Mouse (Mus musculus) heart, embryonic 13.5 days (tissue): ENCODE measurements around the gene Fbxo17. TPM values are rescaled to one million over a fixed set of nuclear protein-coding genes. Genes with fewer than 3 reads are reported as not detected.

ENCODE experiments used
- ATAC-seq: fragments of 200-750 bp; cut with Nextera tagmentation; 2 replicates; pipeline ENCODE4 v1.8.0; 2017; ENCODE audit warnings: moderate TSS enrichment; ENCODE audit not compliant: insufficient number of reproducible peaks, low FRiP score, low TSS enrichment; ENCODE audit errors: extremely low read depth
- H3K27ac ChIP-seq: fragments of 300-500 bp; sonication (generic); replicated peaks from 2 replicates; pipeline ENCODE4 v1.5.1; 2015; ENCODE audit warnings: moderate library complexity, mild to moderate bottlenecking, inconsistent platforms
- H3K27me3 ChIP-seq: fragments of 300-500 bp; sonication (generic); replicated peaks from 2 replicates; pipeline ENCODE4 v1.6.1; 2015; ENCODE audit warnings: mild to moderate bottlenecking, inconsistent platforms
- H3K36me3 ChIP-seq: fragments of 300-500 bp; sonication (generic); 2 replicates; pipeline ENCODE4 v1.6.1; 2015; ENCODE audit warnings: mild to moderate bottlenecking, inconsistent platforms
- H3K4me1 ChIP-seq: fragments of 300-500 bp; sonication (generic); 2 replicates; pipeline ENCODE4 v1.6.1; 2015; ENCODE audit warnings: inconsistent platforms
- H3K4me2 ChIP-seq: fragments of 300-500 bp; sonication (generic); 2 replicates; pipeline ENCODE4 v1.6.1; 2015; ENCODE audit warnings: inconsistent platforms, mild to moderate bottlenecking, moderate library complexity
- H3K4me3 ChIP-seq: fragments of 300-500 bp; sonication (generic); 2 replicates; pipeline ENCODE4 v1.5.1; 2015; ENCODE audit warnings: moderate library complexity, mild to moderate bottlenecking, inconsistent platforms
- H3K9ac ChIP-seq: fragments of 300-500 bp; sonication (generic); 2 replicates; pipeline ENCODE4 v1.6.1; 2015; ENCODE audit warnings: inconsistent platforms, mild to moderate bottlenecking, moderate library complexity
- H3K9me3 ChIP-seq: fragments of 300-500 bp; sonication (generic); 2 replicates; pipeline ENCODE4 v1.6.1; 2016; ENCODE audit warnings: inconsistent platforms
- WGBS: fragments of 180-500 bp; shearing (Covaris S2); methylation state at CpG from one replicate; pipeline ENCODE4 v1.1.7; 2015; ENCODE audit warnings: mixed read lengths; 5-methylcytosine and 5-hydroxymethylcytosine counted together
- polyA plus RNA-seq: library from polyadenylated mRNA; unstranded; fragments of >200 nt; fragmentation: Nextera tagmentation; extraction: Ambion mirVana; gene quantifications from 2 replicates; pipeline ENCODE4 v1.2.1, GENCODE M21; 2015

The Fbxo17 gene
- polyA plus RNA-seq, 1 experiment from 2014 or later = 10.6 TPM

DNA sequence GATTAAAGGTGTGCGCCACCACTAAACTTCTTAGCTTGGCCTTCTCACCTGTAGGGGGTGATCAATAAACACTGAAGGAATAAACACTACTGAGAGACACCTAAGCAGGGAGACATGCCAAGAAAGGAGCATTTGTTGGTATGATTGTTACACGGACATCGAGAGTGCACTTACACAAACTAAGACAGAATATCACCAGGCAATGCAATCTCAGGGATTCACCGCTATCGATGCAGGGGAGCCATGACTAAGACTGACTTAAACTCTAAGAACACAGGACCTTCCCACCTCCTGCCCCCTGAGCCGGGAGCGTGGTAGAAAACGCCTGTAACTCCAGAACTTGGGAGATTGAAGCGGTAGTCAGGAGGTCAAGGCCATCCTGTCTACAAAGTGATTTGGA lies 24.3 kb downstream of the Fbxo17 start:
- Histone ChIP-seq H3K9me3 (no peaks in the 10 kb centered on the region), H3K4me2 (peak overlapping the region; percentile 87), H3K27ac (peak overlapping the region; percentile 72), H3K4me3 (peak overlapping the region; percentile 70), H3K27me3 (no peaks in the 10 kb centered on the region), H3K36me3 (peaks cover 65% of the 10 kb centered on the region), H3K4me1 (peaks cover 16% of the 10 kb centered on the region), H3K9ac (peak overlapping the region; percentile 93)
- WGBS = 34% methylated on average over 9 of the region's 9 CpGs
- ATAC-seq = no peak

DNA sequence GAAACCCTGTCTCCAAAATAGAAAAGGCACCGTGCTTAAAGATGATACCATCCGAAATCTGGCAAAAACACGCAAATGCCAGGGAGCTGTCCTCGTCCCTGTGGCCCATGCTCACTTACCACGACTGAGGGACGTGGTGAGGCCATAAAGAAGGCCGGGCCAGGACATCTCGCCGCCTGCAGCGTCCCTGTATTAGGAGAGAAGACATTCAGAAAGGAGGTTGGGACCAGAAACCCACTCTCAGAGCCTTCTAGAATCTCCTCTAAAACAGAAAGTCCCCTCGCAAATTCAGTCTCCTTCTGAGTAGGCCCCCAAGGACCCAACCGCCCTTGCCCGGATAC lies 24.7 kb downstream of the Fbxo17 start:
- no peak for ATAC-seq
- peaks cover 65% of the 10 kb centered on the region for H3K36me3 ChIP-seq
- 1% methylated on average over 13 of the region's 13 CpGs for WGBS

DNA sequence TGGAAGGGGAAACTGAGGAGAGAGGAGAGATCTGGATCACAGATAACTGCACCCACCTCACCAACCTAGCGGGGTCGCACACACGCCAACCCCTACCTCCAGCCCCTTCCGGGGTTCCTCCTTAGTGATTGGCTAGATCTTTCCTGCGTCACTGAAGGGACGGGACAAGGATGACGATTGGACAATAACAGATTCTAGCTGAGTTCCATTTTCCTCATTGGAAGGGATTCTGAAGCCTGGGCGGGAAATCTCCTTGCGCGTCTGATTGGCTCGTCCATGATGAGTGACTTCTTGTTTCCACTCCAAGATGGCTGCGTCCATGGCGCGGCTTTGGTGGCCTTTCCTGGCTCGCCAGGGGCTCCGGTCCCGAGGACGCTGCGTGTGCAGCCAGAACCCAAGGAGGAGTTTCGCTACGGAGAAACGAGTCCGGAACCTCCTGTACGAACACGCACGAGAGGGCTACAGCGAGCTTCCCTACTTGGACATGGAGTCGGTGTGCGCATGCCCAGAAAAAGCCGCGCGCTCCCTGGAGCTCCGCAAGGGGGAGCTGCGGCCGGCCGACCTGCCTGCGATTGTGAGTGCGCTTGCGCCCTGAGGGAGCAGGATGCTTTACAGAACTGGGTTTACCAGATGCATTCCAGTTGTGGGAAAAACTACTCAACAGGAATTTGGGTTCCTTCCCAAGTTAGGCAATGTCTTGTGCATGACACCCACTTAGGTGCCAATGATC lies 25.3 kb downstream of the Fbxo17 start, which contains the start of the genes Mrps12 and Sars2:
Gene Mrps12, minus strand, starts transcription at position 112 of the 730 bp plus-strand sequence.
Gene Sars2, plus strand, starts transcription at position 284 of the 730 bp plus-strand sequence.
- H3K4me3 ChIP-seq = peak within 1 kb of the TSS; percentile 70
- H3K9ac ChIP-seq = peak within 1 kb of the TSS; percentile 93
- peak within 1 kb of the TSS; percentile 87 for H3K4me2 ChIP-seq
- no peaks in the 10 kb centered on the region for H3K27me3 ChIP-seq
- H3K4me1 ChIP-seq = peaks cover 16% of the 10 kb centered on the region
- no peaks in the 10 kb centered on the region for H3K9me3 ChIP-seq
- peaks cover 65% of the 10 kb centered on the region for H3K36me3 ChIP-seq
- peak within 1 kb of the TSS; percentile 85 for H3K27ac ChIP-seq
- ATAC-seq = peak; percentile 90
- under 1% methylated on average over 39 of the region's 39 CpGs for WGBS

More for the DNA sequence above, 24.7 kb downstream of the Fbxo17 start:
- peak overlapping the region; percentile 72 for H3K27ac ChIP-seq
- H3K9ac ChIP-seq = peak overlapping the region; percentile 93
- peak overlapping the region; percentile 87 for H3K4me2 ChIP-seq
- H3K9me3 ChIP-seq = no peaks in the 10 kb centered on the region
- H3K4me1 ChIP-seq = peaks cover 16% of the 10 kb centered on the region
- H3K27me3 ChIP-seq = no peaks in the 10 kb centered on the region
- H3K4me3 ChIP-seq = peak overlapping the region; percentile 70

DNA sequence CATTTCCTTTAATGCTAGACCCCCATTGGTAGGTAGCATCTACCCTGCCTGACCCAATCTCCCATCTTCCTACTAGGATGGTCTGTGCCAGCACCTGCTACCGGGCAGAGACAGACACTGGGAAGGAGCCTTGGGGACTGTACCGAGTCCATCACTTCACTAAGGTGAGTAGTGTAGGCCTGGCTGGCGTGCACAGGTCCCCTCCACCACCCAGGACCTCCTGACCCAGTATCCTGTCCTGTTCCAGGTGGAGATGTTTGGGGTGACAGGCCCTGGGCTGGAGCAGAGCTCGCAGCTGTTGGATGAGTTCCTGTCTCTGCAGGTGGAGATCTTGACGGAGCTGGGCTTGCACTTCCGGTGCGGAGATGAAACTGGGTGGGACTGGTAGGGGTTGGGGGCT lies 33.3 kb downstream of the Fbxo17 start:
- H3K36me3 ChIP-seq = peaks cover 62% of the 10 kb centered on the region
- peaks cover under 1% of the 10 kb centered on the region; the same call in 1 of the 2 replicates for H3K27me3 ChIP-seq
- H3K27ac ChIP-seq = no peak overlapping the region
- no peak overlapping the region for H3K4me2 ChIP-seq
- no peak overlapping the region for H3K4me3 ChIP-seq
- 90% methylated on average over 7 of the region's 7 CpGs for WGBS
- no peak overlapping the region for H3K9ac ChIP-seq
- no peak for ATAC-seq
- H3K9me3 ChIP-seq = no peaks in the 10 kb centered on the region
- H3K4me1 ChIP-seq = no peaks in the 10 kb centered on the region

DNA sequence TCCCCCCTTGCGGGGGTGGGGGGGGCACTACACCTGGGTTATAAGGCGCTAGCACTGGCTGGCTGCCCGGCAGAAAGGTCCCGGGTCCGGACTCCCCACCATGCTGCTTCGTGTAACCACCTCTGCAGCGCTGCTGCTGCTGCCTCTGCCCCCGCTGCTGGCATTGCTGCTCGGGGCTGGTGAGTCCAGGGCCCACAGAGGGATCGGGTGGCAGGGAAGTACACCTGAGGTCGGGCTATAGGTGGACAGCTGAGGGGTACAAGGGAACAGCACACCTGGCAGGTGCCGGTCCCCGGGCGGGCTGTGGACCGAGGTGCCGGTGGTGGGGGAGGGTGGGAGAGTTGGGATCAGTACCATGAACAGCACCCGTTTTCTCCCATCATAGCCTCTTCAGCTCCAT lies 39.5 kb downstream of the Fbxo17 start, which contains the start of gene Ccer2:
Gene Ccer2, plus strand, starts transcription at position 96 of the 400 bp plus-strand sequence.
- H3K9me3 ChIP-seq = no peaks in the 10 kb centered on the region
- H3K9ac ChIP-seq = no peak within 1 kb of the TSS
- 2% methylated on average over 17 of the region's 17 CpGs for WGBS
- H3K4me3 ChIP-seq = no peak within 1 kb of the TSS
- H3K4me2 ChIP-seq = peak within 1 kb of the TSS; percentile 4; the same call in 1 of the 2 replicates
- peaks cover 30% of the 10 kb centered on the region for H3K27me3 ChIP-seq
- peaks cover 50% of the 10 kb centered on the region for H3K36me3 ChIP-seq
- no peak for ATAC-seq
- H3K27ac ChIP-seq = no peak within 1 kb of the TSS
- H3K4me1 ChIP-seq = peaks cover 4% of the 10 kb centered on the region; the same call in 1 of the 2 replicates

DNA sequence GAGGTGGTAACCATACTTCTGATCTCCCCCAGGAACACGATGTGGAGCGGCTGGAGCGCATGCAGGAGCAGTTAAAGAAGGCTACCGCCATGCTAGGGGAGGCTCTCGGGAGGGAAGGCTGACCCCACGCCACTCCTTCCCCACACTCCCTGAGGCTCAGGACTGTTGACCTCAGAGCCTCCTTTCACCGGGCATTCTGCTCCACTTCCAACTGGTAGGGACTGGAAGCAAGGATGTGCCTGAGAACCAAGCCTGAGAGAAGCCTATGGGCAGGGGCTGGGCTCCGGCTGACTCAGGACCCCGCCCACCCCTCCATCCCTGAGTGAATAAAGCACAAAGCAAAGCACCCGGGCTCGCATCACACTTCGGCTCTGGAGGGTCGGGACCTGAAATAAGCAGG lies 42.0 kb downstream of the Fbxo17 start:
- H3K4me2 ChIP-seq = no peak overlapping the region
- no peak overlapping the region for H3K4me3 ChIP-seq
- no peak for ATAC-seq
- peaks cover 47% of the 10 kb centered on the region for H3K36me3 ChIP-seq
- H3K9ac ChIP-seq = no peak overlapping the region
- H3K9me3 ChIP-seq = no peaks in the 10 kb centered on the region
- peaks cover 4% of the 10 kb centered on the region; the same call in 1 of the 2 replicates for H3K4me1 ChIP-seq
- 77% methylated on average over 13 of the region's 13 CpGs for WGBS
- H3K27me3 ChIP-seq = peaks cover 30% of the 10 kb centered on the region
- no peak overlapping the region for H3K27ac ChIP-seq

DNA sequence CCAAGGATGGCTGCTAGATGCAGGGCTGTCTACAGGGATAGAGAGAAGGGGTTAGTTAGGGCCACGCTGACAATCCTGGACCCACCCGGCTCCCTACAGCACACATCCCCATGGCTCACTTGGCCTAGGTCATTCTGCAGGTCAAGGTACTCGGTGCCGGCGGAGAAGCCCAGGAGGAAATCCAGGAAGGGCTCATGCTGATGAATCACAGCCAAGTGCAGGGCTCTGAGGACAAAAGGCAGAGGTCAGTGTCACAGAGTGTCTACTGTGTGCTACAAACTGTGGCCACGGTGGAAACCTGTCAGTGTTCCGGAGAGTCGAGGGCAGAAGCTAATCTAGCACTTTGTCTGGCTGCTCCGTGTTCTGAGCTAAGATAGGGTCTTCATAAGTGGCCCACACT lies 45.3 kb downstream of the Fbxo17 start:
- Histone ChIP-seq H3K27ac (no peak overlapping the region), H3K4me3 (no peak overlapping the region), H3K9me3 (no peaks in the 10 kb centered on the region), H3K36me3 (peaks cover 43% of the 10 kb centered on the region), H3K27me3 (peaks cover 10% of the 10 kb centered on the region), H3K4me2 (no peak overlapping the region), H3K4me1 (peaks cover 7% of the 10 kb centered on the region), H3K9ac (no peak overlapping the region)
- 77% methylated on average over 9 of the region's 9 CpGs for WGBS
- no peak for ATAC-seq

DNA sequence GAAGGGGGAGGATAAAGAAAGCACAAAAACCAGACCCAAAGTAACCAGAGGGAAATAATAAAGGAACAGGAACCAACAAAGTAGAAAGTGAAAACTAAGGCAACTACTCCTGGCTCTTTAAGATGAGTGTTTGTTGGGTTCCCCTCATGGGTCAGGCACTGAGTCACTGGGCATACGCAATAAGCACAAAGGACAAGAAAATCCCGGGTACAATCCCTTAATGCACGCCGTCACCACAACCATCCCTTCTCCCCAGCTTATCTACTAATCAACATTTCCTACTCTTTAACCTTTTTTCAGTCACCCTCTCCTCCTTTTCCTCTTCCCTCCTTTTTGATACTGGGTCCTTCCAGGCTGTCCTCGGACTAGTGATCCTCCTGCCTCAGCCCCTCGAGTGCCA lies 48.6 kb downstream of the Fbxo17 start:
- peak overlapping the region; percentile 85 for H3K9ac ChIP-seq
- peak overlapping the region; percentile 86 for H3K4me3 ChIP-seq
- H3K27me3 ChIP-seq = no peaks in the 10 kb centered on the region
- H3K36me3 ChIP-seq = peaks cover 21% of the 10 kb centered on the region
- 76% methylated on average over 6 of the region's 6 CpGs for WGBS
- H3K4me2 ChIP-seq = peak overlapping the region; percentile 80
- no peaks in the 10 kb centered on the region for H3K9me3 ChIP-seq
- no peak overlapping the region for H3K27ac ChIP-seq
- H3K4me1 ChIP-seq = peaks cover 18% of the 10 kb centered on the region
- ATAC-seq = no peak

DNA sequence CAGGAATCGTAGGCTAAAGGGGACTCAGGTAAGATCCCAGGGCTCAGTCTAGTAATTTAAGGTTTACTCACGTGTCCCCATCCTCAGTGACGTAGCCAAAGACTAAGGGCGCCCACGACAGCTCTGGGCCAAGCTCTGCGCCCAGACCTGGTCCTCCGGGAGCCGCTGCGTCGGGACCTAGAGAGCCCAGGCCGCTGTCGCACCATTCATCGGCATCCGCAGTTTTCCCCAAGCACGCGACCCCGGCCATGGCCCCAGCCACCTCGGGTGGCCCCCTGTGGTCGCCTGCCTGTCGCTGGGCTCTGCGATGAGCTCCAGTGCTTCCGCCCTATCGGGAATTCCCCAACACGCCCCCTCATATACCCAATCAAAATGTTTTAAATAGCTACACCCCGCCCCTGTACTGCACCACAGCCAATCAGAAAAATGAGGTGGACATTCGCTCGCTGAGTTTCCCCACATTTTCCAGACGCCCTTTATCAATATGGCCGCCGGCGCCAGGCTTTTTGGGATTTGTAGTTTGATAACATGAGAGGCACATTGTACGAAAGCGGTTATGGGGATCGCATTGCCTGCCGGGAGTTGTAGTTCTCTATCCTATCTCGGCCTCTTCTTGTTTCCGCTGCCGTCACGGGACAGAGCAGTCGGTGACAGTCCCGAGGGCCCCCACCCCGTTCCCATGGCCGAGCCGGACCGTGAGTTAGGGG lies 49.7 kb downstream of the Fbxo17 start, which contains the start of gene Sirt2:
Gene Sirt2, plus strand, starts transcription at position 563 of the 707 bp plus-strand sequence.
- Histone ChIP-seq H3K4me2 (peak within 1 kb of the TSS; percentile 80), H3K9me3 (no peaks in the 10 kb centered on the region), H3K27me3 (no peaks in the 10 kb centered on the region), H3K27ac (0 out of 2 replicates have a peak within 1 kb of the TSS, but pooled peaks have one; percentile 24), H3K9ac (peak within 1 kb of the TSS; percentile 92), H3K36me3 (peaks cover 10% of the 10 kb centered on the region), H3K4me3 (peak within 1 kb of the TSS; percentile 86), H3K4me1 (peaks cover 18% of the 10 kb centered on the region)
- ATAC-seq = peak; percentile 94
- 0% methylated on average over 45 of the region's 45 CpGs for WGBS

DNA sequence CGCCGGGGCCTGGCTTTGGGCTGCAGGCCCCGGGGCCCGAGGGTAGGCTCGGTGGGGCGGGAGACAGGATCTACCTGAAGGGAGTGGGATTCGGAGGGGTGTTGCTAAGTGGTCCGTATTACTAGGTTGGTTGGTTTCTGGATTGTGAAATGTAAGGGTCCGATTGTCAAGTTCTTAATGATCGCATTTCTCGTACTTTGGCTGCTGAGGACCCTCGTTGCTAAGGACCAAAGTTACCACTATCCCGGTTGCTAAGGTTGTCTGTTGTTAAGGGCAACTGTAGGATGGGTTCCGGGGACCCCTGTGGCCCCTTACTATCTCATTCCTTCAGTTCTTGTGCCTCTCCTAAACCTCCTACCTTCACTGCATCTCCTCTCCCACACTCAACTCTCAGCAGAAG lies 50.3 kb downstream of the Fbxo17 start:
- H3K27ac ChIP-seq = no peak overlapping the region
- no peak for ATAC-seq
- WGBS = 5% methylated on average over 14 of the region's 14 CpGs

DNA sequence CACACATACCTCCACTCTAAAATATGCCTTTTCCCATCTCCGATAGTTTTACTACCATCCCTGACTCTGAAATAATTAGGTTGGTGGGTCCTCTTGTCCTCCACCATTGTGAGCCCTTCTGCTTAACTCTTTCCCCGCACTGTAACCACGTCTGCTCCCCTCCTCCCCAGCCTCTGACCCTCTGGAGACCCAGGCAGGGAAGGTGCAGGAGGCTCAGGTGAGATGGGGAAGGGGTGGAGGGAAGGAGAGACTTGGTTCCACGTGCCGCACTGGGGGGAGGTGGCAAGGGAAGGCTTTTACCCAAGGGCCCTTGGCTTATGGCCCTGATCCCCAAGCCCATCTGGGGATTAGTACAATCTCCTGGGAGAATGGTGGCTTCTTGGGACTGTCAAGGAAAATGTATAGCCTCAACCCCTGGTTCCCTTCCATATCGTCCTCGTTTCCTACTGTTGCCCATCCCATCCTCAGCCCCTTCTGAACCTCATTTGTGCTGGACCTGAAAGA lies 50.9 kb downstream of the Fbxo17 start, which contains the start of gene Nfkbib:
Gene Nfkbib, minus strand, starts transcription at position 51 of the 504 bp plus-strand sequence.
- no peak for ATAC-seq
- no peaks in the 10 kb centered on the region for H3K27me3 ChIP-seq
- WGBS = 60% methylated on average over 7 of the region's 7 CpGs
- no peaks in the 10 kb centered on the region for H3K9me3 ChIP-seq
- peak within 1 kb of the TSS; percentile 92 for H3K9ac ChIP-seq
- peak within 1 kb of the TSS; percentile 80 for H3K4me2 ChIP-seq
- H3K27ac ChIP-seq = no peak within 1 kb of the TSS
- peaks cover 19% of the 10 kb centered on the region for H3K4me1 ChIP-seq
- peaks cover 8% of the 10 kb centered on the region; the same call in 1 of the 2 replicates for H3K36me3 ChIP-seq
- peak within 1 kb of the TSS; percentile 86 for H3K4me3 ChIP-seq

More for the DNA sequence above, 50.3 kb downstream of the Fbxo17 start:
- H3K9ac ChIP-seq = peak overlapping the region; percentile 92
- H3K27me3 ChIP-seq = no peaks in the 10 kb centered on the region
- H3K4me2 ChIP-seq = peak overlapping the region; percentile 80
- H3K4me1 ChIP-seq = peaks cover 18% of the 10 kb centered on the region
- H3K4me3 ChIP-seq = peak overlapping the region; percentile 86
- no peaks in the 10 kb centered on the region for H3K9me3 ChIP-seq
- peaks cover 6% of the 10 kb centered on the region for H3K36me3 ChIP-seq
